Mouse (Mus musculus): ENCODE results near the gene Krt71. TPM values are rescaled to one million over a fixed set of nuclear protein-coding genes. Genes with fewer than 3 reads are reported as not detected.

The Krt71 gene
- not detected for total RNA-seq (2023)

GRCm38 (mm10) chr15:101742711-101743110 is at the start of gene Krt71:
Gene Krt71, minus strand, starts transcription at chr15:101743109.

GRCm38 (mm10) chr15:101786360-101786759 is 43.5 kb upstream of the Krt71 start, which contains the start of gene Krt72:
Gene Krt72, minus strand, starts transcription at chr15:101786460.

GRCm38 (mm10) chr15:101712720-101713119 is 30.2 kb downstream of the Krt71 start, which contains the start of gene Krt5:
Gene Krt5, minus strand, starts transcription at chr15:101712898.

DNA sequence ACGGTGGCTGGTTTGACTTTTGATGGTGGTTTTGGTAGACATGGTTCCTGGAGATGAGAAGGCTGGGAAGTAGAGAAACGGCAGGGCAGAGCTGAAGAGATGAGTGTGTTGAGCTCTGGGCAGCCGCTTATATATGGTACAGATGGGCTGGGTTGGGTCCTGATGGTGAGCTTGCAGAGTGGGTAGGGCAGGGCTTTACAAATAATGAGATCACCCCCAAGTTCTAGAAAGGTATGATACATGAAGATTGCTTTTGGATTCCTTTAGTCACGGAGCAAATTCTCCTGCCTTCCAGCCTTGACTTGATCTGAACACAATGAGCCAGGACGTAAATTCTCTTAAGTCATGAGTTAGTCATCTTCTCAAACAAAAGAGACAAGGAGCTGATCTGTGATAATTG is 48.7 kb downstream of the Krt71 start, which contains the start of gene Krt6a:
Gene Krt6a, minus strand, starts transcription at position 101 of the 400 bp plus-strand sequence.

Other genes starting within 250 kb of the Krt71 start
- gene Gm49425, start 225.8 kb downstream of the Krt71 start, total RNA-seq (2023): not detected
- not detected for gene Krt84, start 210.3 kb downstream of the Krt71 start, total RNA-seq (2023)
- not detected for gene Krt82, start 192.4 kb downstream of the Krt71 start, total RNA-seq (2023)
- gene Krt90, start 180.2 kb downstream of the Krt71 start, total RNA-seq (2023): not detected
- gene Krt75, start 169.2 kb downstream of the Krt71 start, total RNA-seq (2023): not detected
- gene Gm5414, start 114.9 kb downstream of the Krt71 start, total RNA-seq (2023): not detected
- gene Gm5478, start 95.7 kb downstream of the Krt71 start, total RNA-seq (2023): not detected
- not detected for gene Krt6b, start 62.8 kb downstream of the Krt71 start, total RNA-seq (2023)
- not detected for gene Krt6a, start 48.8 kb downstream of the Krt71 start, total RNA-seq (2023)
- gene Krt5, start 30.2 kb downstream of the Krt71 start, total RNA-seq (2023): not detected
- not detected for gene Krt72, start 43.4 kb upstream of the Krt71 start, total RNA-seq (2023)
- not detected for gene Krt73, start 59.2 kb upstream of the Krt71 start, total RNA-seq (2023)
- gene Krt2, start 75.1 kb upstream of the Krt71 start, total RNA-seq (2023): not detected
- gene Krt1, start 107.7 kb upstream of the Krt71 start, total RNA-seq (2023): not detected
- gene Krt77, start 126.6 kb upstream of the Krt71 start, total RNA-seq (2023): not detected
- not detected for gene Krt76, start 149.8 kb upstream of the Krt71 start, total RNA-seq (2023)
- gene Krt4, start 181.6 kb upstream of the Krt71 start, total RNA-seq (2023): not detected
- not detected for gene Krt79, start 197.2 kb upstream of the Krt71 start, total RNA-seq (2023)
- gene Krt78, start 211.2 kb upstream of the Krt71 start, total RNA-seq (2023): not detected

Data from CD8-positive naive resting alpha-beta T cell, adult 57 days (primary cell).